Mouse (Mus musculus) c-Kit-positive CD71-negative TER-119-negative erythroid progenitor cells, embryonic 14.5 days (primary cell): ENCODE measurements around the gene Six4.
"Not testable (repeated sequence)": the region's sequence is repeated elsewhere in the genome, so short reads cannot be mapped to it uniquely, and the experiment has no call there.

Source experiments
- DNase-seq: peaks from one replicate; pipeline ENCODE4 v3.0.0-alpha.2; 2013; ENCODE audit warnings: low read depth

The Six4 gene

GRCm38 (mm10) chr12:73113196-73113595 lies at the start of gene Six4:
Six4 (minus strand) TSS chr12:73113456.
- DNase-seq: no peak

GRCm38 (mm10) chr12:73162408-73163181 lies 49.3 kb upstream of the Six4 start:
- DNase-seq: no peak

- no peak for DNase-seq
These were observed 47.1 kb upstream of the Six4 start for GRCm38 (mm10) chr12:73160341-73160740.

- DNase-seq: no peak
These were observed 40.9 kb upstream of the Six4 start for GRCm38 (mm10) chr12:73154150-73154549.

- not testable (repeated sequence) for DNase-seq
These were observed 37.8 kb upstream of the Six4 start for GRCm38 (mm10) chr12:73151038-73151437.

GRCm38 (mm10) chr12:73147236-73147635 lies 34.0 kb upstream of the Six4 start:
- no peak for DNase-seq

- DNase-seq: no peak
These were observed 27.5 kb upstream of the Six4 start for GRCm38 (mm10) chr12:73140732-73141131.

- DNase-seq: no peak
These were observed 12.0 kb upstream of the Six4 start for GRCm38 (mm10) chr12:73125250-73125649.

- DNase-seq: peak; percentile 63
These were observed 10.1 kb upstream of the Six4 start, which contains the start of gene Mnat1 for GRCm38 (mm10) chr12:73123093-73124041. Mnat1 (plus strand) TSS chr12:73123717.

GRCm38 (mm10) chr12:73112326-73113087 lies 749 bp downstream of the Six4 start:
- no peak for DNase-seq

- DNase-seq: no peak
These were observed 1.5 kb downstream of the Six4 start for GRCm38 (mm10) chr12:73111561-73112325.

GRCm38 (mm10) chr12:73110431-73111111 lies 2.7 kb downstream of the Six4 start:
- DNase-seq: no peak

- no peak for DNase-seq
These were observed 5.4 kb downstream of the Six4 start for GRCm38 (mm10) chr12:73107821-73108220.

- DNase-seq: no peak
These were observed 9.5 kb downstream of the Six4 start for GRCm38 (mm10) chr12:73103713-73104112.

- DNase-seq: no peak
These were observed 14.7 kb downstream of the Six4 start for GRCm38 (mm10) chr12:73098593-73098992.

GRCm38 (mm10) chr12:73096177-73096576 lies 17.1 kb downstream of the Six4 start:
- not testable (repeated sequence) for DNase-seq

GRCm38 (mm10) chr12:73094605-73095004 lies 18.7 kb downstream of the Six4 start:
- DNase-seq: no peak

GRCm38 (mm10) chr12:73094189-73094588 lies 19.1 kb downstream of the Six4 start:
- DNase-seq: no peak

GRCm38 (mm10) chr12:73090672-73091335 lies 22.5 kb downstream of the Six4 start:
- DNase-seq: no peak

- no peak for DNase-seq
These were observed 24.3 kb downstream of the Six4 start for GRCm38 (mm10) chr12:73088911-73089310.
